Mouse (Mus musculus) thymus, postnatal 4 days (tissue): ENCODE measurements around the gene Efna1.
A peak's percentile ranks its signal among the peaks of the same experiment; 100 is the strongest.

Experiments used
- DNase-seq: peaks from one replicate; pipeline ENCODE4 v3.0.0; 2021

Efna1 gene

DNA sequence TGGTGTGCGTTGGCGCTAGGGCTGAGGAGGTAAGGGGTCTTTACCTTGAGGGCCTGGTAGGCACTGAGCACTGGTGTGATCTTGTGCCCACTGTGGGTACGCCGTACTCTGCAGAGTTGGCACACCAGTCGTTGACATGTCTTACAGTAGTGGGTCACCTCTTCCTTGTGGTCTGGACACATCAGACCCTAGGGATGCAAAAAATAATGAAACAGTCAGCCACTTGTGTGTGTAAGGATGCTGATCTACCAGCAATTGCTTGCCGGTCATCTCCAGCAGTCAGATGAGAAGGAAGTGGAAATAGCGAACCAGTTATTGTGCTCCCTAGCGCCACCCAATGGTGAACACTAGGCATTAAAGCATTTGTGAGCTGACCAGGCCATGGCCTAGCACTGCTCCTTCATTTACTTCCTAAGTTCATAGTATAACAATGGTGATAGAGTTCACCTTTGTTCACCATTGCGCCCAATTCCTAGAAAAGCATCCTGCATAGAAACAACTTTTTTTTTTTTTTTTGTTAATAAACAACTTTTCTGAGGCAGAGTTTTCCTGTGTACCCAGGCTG is 38.5 kb downstream of the Efna1 start:
- peak; percentile 54 for DNase-seq

DNA sequence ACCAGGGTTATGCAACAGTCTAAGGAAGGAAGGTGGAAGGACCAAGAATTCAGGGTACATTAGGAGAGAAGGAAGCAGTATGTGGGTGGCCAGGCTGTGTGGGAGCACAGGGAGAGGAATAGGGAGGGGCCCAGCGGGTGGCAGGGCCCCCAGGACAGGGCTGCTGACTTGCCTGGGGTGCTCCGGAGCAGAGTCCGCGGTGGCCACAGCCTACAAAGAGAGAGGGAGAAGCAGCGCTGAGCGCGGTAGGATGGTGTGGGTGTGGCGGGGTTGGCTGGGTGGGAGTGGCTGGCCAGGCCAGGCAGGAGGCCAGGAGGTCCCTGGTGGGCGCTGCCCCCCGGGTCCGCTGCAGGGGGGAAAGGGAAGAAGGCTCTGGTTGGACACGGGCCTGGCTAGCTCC is 42.4 kb downstream of the Efna1 start:
- no peak for DNase-seq

DNA sequence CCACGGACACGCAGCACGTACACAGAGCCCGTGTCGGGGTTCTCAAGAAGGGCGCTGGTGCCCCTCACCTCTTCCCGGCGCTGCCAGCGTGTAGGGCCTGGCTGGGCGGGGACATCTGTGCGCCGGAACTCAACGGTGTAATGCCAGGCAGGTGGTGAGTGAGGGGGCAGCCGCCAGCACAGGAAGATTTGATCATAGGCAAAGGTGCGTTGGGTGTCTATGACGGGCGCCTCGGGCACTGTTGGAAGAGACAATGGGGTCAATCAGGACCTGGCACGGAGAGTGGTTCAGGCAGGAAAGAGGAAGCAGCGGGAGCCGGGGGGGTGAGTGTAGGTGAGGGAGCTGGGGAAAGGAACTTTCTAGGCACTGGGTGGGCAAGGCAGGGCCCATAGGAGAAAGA is 43.3 kb downstream of the Efna1 start:
- DNase-seq: no peak

DNA sequence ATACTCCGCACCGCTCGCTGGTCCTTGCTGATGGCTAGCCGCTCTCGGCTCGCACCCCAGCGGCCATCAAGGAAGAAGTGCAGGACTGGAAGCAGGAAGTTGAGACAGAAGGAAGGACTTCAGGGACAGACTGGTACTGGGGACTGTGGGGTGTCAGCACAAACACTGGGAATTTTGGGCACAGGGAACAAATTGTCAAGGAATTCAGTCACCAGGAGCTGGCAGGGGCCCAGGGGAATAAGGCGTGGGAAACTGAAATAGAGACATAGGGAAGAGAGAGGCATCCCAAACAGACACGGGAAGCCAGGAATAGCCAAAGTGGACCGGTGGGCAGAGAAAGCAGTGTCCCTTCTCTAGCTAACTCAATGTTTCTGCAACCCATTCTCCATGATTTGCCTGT is 44.4 kb downstream of the Efna1 start:
- DNase-seq: no peak

DNA sequence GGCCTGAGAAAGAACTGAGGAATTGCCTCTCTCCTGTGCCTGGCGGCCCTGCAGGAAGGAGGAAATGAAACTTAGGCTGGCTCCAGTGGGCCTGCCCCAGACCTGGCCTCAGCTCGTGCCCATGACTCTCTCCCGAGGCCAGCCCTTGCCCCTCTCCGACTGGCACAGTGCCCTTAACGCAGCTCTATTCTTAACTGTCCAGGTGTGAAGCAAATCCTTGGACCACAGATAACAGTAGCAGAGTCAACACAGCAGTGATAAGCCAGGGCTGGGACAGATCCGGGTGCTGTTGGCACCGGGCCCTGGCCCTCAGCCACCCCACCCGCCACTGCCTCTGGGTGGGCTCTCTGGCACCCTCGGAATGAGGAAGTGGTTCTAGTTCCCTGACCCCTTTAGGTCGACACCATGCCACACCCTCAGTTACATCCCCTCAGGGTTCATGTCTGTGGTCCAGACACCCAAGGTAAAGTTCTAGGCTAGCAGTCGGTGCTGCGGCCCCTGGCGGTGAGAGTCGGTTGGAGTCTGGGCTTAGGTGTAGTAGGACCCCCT is 47.3 kb downstream of the Efna1 start:
- DNase-seq: no peak

DNA sequence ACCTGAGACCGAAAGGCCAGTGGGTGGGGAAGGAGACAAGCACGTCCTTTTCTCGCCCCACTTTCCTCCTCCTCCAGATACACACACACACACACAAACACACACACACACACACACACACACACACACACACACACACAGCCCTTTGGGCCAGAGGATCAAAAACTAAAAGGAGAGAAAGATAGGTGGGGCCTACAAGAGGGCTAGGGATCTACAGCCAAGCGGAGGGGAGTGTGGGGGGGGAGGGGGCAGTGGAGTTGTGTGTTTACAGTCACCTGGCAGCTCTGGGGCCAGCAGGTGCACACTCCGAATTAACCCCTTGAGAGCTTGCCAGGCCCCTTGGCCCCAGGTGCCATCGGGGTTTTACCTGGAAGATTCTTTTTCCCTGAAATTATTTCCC is 48.3 kb downstream of the Efna1 start:
- DNase-seq: no peak

DNA sequence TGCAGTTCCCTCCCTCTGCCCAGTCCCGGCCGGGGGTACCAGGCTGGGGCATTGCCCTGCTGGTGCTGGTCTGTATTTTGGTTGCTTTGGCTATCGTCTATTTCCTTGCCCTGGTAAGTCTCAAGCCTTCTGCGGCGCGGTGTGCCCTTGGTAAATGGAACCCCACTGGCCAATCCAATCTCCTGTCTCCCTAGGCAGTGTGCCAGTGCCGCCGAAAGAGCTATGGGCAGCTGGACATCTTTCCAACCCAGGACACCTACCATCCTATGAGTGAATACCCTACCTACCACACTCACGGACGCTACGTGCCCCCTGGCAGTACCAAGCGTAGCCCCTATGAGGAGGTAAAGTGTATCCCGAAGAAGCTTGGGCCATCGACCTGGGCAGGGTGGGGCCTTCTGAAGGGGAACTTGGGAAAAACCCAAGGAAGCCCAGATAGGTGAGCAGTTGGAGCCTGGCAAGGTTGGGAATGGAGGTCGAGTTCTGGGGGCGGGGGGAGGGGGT is 49.1 kb downstream of the Efna1 start:
- no peak for DNase-seq

DNA sequence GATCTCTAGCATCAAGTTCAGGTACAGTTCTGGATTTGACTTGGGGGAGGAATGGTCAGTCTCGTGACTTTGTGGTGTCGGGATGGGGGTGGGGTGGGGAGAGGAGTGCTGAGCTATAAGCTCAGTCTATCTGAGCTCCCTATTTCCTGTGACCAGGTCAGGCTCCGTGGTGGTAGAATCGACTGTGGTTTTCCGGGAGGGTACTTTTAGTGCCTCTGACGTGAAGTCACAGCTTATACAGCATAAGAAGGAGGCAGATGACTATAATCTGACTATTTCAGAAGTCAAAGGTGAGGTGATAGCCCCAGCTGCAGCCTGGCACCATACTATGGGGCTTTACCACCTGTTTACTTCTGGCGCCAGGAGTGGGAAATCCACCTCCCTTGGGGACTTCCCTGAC is 49.6 kb downstream of the Efna1 start:
- DNase-seq: no peak

DNA sequence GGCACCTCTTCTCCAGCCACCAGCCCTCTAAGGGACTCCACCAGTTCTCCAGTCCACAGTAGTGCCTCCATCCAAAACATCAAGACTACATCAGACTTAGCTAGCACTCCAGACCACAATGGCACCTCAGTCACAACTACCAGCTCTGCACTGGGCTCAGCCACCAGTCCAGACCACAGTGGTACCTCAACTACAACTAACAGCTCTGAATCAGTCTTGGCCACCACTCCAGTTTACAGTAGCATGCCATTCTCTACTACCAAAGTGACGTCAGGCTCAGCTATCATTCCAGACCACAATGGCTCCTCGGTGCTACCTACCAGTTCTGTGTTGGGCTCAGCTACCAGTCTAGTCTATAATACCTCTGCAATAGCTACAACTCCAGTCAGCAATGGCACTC is 50.4 kb downstream of the Efna1 start:
- DNase-seq: no peak

DNA sequence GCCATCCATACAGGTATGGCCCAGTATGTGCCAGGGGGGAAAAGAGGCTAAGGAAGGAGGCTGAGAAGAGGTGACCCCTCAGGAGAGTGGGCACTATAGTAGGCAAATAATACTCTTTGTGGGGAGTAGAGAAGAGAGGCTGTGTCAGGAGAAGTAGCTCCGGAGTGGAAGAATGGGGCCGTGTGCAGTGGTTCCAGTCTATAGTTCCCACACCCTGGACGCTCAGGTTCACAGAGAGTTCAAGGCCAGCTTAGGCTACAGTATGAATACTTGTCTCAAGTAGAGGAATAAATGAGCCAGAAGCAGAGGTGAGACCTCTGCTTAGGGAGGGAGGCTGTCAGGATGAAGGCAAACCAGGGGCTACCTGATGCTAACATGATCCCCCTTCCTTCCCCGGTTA is 51.7 kb downstream of the Efna1 start:
- DNase-seq: no peak

DNA sequence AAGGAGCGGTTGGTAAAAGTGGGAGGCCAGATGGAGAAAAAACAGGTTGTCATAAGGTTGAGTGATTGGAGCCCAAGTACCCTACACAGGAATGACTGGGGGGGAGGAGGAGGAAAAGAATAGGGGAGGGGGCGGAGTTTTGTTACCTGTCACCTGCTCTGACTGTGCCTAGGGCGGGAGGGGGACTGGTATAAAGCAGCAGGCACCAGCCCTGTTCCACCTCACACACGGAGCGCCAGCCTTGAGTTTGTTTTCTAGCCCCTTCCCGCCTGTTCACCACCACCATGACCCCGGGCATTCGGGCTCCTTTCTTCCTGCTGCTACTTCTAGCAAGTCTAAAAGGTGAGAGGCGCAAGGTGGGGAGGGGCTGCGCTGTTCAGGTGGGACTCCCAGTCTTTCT is 52.1 kb downstream of the Efna1 start, which contains the start of gene Muc1:
TSS of gene Muc1 (plus strand) at position 222 of the 400 bp plus-strand sequence.
- DNase-seq: no peak

DNA sequence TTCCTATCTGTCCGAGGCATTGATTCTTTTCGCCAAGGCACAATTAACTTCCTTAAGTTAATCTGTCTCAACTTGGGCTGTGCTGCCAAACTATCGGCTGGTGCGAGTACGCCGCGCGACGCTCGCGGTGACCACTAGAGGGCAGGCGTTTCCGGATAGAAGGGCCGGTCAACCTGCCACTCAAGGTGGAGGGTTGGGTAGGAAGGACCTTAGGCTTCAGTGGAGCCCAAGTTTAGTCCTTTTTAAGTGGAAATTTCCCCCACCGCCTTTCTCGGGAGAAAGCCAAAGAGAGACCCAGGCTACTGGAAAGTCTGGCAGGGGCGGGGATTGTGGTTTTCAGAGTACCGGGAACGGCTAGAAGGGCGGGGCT is 52.8 kb downstream of the Efna1 start:
- peak; percentile 93 for DNase-seq

DNA sequence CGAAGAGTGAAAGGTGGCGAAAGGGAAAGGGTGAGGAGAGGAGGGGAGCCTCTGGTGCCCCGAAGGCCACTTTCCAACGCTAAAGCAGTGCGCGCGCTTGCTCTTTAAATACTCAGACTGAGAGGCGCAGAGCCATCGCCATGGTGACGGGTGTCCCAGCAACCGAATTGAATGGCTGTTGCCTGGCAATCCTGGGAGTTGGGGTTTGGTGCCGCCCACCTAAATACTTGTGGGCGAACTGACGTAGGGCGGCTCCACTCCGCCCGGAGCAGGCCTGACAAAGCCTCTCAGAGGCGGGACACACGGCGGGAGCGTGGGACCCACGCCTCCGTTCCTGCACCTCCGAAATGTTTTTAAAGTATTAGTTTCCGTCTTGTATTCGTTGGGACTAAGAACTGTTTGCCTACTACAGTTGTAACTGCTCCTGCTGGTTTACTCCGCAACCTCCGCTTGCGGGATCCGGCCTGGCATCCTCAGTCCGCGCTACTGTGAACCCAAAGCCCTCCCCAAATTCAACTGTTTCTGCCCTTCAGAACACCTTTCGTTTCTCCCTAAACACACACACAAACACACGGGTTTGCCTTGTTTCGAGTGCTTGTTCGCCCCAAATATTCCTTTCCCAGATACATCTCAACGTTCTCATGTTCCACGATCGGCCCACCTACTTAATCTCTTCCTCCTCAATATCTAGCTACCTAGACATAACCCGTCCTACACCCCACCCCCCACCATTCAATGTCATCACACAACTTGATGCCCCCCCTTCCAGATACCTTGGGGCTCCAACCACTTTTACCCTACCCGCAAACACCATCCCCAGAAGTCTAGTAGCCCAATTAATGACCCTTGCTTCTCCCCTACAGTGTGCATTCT is 53.4 kb downstream of the Efna1 start:
- peak; percentile 70 for DNase-seq

DNA sequence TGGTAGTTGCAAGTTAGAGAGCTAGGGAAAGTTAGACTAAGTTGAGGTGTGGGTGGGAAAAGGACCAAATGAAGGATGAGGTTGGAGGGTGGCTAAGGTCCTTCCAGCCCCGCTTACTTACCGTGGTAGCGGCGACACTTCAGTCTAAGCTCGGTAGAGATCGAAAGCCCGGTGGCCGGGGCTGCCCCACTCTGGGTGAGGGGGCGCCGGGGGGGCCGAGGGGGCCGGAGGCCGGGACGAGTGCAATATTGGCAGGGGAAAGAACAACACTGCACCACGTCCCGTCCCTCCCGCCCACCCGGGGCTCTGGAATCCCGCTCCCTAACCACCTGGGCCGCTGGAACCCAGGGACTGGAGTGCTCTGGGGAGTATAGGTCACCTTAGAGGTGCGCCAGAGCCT is 54.0 kb downstream of the Efna1 start, which contains the start of gene Mtx1:
TSS of gene Mtx1 (minus strand) at position 189 of the 400 bp plus-strand sequence.
- peak; percentile 30 for DNase-seq

DNA sequence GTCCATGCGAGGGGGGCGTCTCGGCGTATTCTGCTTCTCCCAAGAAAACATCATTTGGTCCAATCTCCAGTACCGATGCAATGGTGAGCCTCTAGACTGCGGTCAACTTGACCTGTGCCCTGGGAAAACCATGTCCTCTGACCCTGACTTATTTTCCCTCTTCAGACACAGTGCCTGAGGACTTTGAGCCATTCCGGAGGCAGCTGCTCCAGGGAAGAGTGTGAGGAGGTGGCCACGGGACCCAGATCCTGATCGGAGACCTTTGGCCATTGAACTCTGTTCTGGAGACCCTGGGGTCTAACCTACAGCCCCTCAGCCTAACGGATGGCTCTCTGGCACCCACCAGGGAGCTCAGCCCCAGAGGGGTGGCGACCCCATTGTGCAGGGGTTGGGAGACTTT is 54.6 kb downstream of the Efna1 start:
- DNase-seq: no peak

DNA sequence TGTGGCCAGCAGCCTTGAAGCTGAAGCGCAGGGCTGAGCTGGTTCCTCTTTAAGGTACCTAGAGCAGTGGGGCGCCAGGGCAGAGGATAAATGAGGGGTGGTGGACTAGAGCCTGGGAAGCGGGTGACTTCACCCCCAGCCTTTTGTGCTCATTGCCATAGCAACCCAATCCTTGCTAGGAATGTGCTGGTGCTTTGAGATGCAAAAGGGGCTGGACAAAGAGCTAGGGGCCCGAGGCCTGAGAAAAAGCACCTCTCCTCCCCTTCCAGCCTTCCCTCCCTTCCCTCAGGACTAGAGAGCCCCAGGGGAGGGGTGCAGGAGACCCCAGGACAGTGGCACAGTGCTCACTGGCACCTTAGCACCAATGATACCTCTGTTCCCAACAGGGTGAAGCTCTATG is 55.0 kb downstream of the Efna1 start:
- no peak for DNase-seq

DNA sequence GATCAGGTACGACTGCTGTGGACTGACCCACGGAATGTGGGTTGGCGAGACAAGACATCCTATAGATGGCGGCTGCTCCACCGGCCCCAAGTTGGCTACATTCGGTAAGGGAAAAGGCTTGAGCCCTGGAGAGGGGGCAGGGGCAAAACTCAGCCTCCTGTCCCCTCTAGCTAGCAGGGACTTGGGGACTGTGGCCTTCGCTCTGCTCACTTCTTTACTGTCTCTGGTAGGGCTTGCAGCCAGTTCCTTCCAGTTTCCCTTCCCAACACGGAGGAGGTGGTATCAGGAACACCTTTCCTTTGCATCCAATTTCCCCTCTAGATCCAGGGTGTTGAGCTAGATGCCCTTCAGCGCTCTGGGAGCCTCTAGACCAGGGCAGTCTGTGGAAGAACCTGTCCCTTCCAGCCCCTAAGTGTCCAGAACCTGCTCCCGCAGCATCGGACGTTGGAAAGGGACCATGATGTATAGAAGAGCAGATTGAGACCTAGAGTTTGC is 55.6 kb downstream of the Efna1 start:
- DNase-seq: no peak

DNA sequence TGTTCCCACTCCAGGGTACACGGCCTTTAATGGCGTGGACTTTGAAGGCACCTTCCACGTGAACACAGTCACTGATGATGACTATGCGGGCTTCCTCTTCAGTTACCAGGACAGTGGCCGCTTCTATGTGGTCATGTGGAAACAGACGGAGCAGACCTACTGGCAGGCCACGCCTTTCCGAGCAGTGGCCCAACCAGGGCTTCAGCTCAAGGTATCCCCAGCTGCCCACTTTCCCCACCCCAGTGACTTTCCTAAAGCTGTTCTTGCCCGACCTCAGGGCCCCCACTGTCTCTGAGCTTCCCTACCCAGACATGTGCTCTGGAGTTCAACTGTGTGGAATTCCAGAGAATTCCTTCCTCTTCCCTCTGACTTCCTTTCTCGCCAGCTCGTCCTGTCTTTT is 56.1 kb downstream of the Efna1 start:
- no peak for DNase-seq
